Mouse (Mus musculus) ovary, postnatal 10 days (tissue): ENCODE measurements around the gene Gm9803.
"Not testable (repeated sequence)": the region's sequence is repeated elsewhere in the genome, so short reads cannot be mapped to it uniquely, and the experiment has no call there.

Source experiments
- DNase-seq: peaks from one replicate; pipeline ENCODE4 v3.0.0; 2022; ENCODE audit warnings: low spot score

The Gm9803 gene

DNA sequence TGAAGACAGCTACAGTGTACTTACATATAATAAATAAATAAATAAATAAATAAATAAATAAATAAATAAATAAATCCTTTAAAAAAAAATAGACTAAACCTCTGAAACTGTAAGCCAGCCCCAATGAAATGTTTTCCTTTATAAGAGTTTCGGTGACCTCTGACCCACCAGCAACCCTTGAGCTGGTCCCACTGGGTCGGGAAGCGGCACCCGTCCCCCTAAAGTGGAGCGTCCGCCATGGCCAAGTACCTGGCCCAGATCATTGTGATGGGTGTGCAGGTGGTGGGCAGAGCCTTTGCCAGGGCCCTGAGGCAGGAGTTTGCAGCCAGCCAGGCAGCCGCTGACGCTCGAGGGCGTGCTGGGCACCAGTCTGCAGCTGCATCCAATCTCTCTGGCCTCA, at the start of gene Gm9803:
Gene Gm9803 (plus strand): TSS at position 154 of the 400 bp plus-strand sequence.
- not testable (repeated sequence) for DNase-seq

GRCm38 (mm10) chr10:43475376-43475775, 48.5 kb upstream of the Gm9803 start:
- no peak for DNase-seq

DNA sequence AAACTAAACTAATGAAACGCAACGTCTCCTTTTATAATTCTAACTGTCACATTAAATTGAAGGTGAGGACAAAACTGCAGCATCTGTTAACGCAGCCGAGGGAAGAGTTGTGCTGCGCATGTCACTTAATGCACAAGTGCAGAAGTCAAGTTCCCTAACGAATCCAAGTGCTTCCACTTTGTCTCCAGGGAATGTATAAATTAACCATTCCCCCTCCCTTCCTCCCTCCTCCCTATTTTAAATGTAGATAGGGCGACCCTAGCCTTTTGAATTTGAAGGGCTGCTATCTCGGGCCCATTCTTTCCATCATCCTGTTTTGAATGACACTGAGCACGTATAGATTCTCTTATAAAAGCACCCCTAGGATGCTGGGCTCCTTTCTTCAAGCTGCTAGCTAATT, 46.4 kb upstream of the Gm9803 start:
- no peak for DNase-seq

DNA sequence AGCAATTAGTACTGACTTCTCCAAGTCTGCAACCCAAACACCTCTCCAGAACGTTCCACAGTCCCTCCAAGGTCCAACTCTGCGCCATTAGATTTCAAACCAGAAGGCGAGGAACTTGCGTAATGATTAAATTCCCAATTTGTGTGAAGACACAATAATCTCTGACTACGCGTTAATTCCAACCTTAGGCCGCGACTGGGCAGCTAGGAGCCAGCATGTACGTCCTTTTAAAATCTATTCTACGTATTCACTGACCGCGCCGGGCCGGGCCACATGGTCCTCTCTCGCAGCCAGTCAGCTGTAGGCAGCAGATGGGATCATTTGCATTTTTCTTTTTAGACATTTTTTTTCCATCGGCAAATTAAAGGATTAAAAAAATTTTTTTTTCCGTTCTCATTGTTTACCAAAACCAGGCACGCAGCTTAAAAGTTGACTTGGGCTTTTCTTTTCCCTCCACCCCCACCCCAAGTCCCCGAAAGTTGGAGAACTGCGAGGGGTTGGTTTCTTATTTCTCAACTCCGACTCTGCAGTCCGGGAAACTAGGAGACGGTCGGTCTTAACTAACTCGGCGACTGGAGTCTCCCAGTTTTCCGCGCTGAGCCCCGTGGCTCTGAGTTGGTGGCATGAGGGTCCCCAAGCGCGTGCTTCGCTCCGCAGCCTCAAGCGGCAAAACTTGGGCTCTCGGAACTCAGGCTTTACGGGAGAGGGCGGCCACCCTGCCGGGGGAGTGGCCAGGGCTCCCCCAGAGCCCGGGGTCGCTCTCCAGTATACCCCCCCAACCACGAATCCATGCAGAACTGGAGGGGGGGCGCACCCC, 45.8 kb upstream of the Gm9803 start:
- peak; percentile 30 for DNase-seq

GRCm38 (mm10) chr10:43478751-43479435, 45.0 kb upstream of the Gm9803 start, which contains the start of gene Bend3:
Bend3 (plus strand) TSS chr10:43478831.
- DNase-seq = peak; percentile 29

DNA sequence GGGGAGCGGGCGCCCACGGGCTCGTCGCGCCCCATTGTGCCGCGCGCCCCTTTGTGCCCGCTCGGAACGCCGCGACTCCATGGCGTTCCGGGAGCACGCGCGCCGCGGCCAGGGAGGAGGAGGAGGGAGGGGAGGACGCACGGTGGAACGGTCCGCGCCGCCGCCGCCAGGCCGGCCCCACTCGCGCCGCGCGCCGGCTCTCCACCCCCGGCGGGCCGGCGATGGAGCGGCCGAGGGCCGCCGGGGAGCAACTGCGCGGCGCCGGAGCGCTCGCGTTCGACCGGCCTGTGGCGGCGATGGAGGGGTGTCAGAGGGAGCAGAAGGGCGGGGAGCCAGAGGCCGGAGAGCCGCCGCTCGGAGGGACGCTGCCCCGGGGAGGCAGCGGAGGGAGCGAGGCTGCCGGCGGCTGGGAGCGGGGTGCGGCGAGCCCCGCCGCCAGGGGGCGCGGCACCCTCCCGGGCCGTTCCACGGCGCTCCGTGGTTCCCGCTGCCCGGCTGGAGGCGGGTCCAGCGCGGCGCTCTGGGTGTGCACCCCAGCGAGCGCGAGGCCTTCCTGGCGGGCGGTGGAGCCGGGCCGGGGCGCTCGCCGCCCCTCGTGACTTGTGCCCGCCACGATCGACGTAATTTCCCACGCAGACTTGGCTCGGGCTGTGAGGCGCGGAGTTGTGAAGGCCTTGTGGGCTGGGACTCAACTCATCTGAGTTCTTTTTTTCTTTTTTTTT, 44.3 kb upstream of the Gm9803 start:
- DNase-seq = peak; percentile 63

GRCm38 (mm10) chr10:43480227-43480849, 43.5 kb upstream of the Gm9803 start:
- no peak for DNase-seq

GRCm38 (mm10) chr10:43481179-43481578, 42.7 kb upstream of the Gm9803 start:
- no peak for DNase-seq

- no peak for DNase-seq
These were observed 41.9 kb upstream of the Gm9803 start for GRCm38 (mm10) chr10:43482021-43482420.

- no peak for DNase-seq
These were observed 40.4 kb upstream of the Gm9803 start for GRCm38 (mm10) chr10:43483426-43483995.

DNA sequence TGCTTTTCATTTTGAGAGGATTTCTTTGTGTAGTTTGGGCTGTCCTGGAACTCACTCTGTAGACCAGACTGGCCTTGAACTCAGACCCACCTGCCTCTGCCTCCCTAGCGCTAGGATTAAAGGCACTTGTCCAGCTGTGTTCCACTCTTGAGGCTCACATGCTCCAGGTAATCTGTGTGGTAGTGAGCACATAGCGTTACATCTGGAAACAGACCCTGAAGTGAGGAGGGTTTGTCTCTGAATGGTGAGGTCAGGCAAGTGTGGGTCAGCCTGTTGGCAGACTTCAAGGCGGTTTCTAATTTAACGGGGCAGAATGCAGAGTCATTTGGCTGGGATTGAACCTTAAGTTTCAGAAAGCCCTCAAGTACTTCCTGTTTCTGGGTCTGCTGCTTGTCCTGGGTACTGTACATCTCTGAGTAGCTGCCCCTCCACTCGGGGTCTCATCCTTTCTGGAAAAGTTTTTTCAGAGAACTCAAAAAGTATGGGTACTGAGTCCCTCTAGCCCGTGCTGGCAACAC, 38.1 kb upstream of the Gm9803 start:
- no peak for DNase-seq

GRCm38 (mm10) chr10:43487441-43488010, 36.4 kb upstream of the Gm9803 start:
- DNase-seq = no peak

DNA sequence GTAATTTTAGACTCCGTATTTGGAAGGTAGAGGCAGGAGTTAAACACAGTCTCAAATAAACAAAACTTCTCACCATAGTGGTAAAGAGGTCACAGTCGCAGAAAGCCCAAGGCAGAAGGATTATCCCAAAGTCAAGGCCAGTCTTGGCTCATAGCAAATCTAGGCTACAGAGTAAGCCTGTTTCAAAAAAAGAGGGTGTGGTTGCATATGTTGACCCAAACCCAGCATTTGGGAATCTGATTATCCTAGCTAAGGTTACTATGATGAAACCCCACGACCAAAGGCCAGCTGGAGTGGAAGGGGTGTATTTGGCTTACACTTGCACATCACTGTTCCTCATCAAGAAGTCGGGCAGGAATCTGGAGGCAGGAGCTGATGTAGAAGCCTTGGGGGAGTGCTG, 35.6 kb upstream of the Gm9803 start:
- no peak for DNase-seq

- no peak for DNase-seq
These were observed 34.7 kb upstream of the Gm9803 start for GRCm38 (mm10) chr10:43489139-43489538.

DNA sequence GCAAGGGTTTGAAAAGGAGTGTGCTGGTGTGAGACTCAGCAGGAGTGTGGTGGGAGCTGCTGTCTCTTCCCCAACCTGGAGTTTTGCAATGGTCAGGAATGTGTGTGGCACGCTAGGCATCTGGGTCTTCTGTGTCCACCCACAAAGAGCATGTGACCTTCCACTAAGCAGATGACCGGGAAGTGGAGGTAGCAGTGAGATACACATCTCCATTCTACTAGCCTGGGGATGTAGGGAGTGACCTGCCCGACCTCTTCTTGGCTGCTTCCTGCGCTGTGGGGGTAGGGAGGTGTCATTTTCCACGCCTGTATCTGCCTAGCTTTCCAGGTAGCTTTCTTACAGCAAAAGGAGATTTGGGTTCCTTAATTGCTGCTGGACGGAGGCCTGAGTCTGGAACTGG, 34.3 kb upstream of the Gm9803 start:
- no peak for DNase-seq

GRCm38 (mm10) chr10:43490034-43490433, 33.9 kb upstream of the Gm9803 start:
- DNase-seq = no peak

DNA sequence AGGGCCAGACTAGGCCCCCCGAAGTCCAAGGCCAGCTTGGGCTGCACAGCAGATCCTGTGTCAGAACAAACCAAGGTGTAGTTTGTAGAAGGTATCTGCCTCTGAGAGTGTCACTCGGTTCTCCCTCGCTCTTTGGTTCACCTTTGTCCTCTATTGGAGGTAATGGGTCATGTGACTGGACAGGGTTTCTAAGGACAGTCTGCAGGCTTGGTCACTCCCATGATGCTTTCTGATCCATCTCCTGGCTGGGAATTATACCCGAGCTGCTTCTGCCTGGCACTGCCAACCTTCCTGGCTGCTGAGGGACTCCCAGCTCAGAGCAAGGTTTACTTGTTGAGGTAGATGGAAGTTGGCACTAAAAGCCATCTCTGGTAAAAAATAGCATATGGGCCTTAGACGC, 33.0 kb upstream of the Gm9803 start:
- no peak for DNase-seq

DNA sequence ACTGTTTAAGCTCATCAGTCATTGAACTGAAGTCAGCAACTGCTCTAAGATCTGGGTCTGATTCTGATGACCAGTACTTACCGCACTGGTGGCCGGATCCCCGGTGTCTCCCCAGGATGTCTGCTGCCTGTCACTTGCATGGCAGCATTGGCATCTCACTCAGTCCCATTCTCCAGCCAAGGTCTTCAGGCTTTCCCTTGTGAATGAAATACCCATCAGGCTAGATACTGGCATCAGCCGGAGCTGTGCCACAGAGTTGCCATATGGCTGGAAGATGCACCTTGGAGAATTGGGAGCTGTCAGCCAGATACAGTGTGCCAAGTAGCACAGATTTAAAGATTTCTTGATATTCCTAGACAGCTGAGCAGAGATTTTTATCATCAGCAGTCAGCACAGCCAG, 21.3 kb upstream of the Gm9803 start:
- DNase-seq = no peak

- DNase-seq = no peak
These were observed 19.6 kb upstream of the Gm9803 start for GRCm38 (mm10) chr10:43504291-43504690.

GRCm38 (mm10) chr10:43507051-43507450, 16.8 kb upstream of the Gm9803 start:
- no peak for DNase-seq

DNA sequence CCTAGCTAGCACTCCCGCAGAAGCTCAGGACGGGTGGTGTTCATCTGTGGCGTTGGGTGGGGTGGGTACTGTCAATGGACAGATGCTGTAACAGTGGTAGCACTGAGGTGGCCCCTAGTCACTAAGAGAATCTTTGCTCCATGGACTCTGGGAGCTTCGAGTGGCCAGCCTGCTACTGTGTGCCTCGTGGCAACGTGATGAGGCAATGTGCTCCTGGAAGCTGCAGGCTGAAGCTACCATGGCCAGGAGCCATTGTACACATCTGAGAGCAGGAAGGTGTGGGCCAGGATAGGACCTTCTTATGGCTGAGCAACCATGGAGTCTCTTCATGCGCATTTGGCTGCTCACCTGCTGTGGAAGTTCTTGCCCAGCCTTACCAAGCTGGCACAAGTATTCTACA, 14.7 kb upstream of the Gm9803 start:
- no peak for DNase-seq
